Mouse (Mus musculus): ENCODE measurements around the gene Cd207.
"Not testable (repeated sequence)": the region's sequence is repeated elsewhere in the genome, so short reads cannot be mapped to it uniquely, and the experiment has no call there.

Cd207 gene

GRCm38 (mm10) chr6:83697932-83698331 lies 20.3 kb upstream of the Cd207 start:
- no peak for DNase-seq (ENCODE audit: low read depth)

- DNase-seq (ENCODE audit: low read depth) = no peak
These were observed 19.0 kb upstream of the Cd207 start for GRCm38 (mm10) chr6:83696684-83697083.

- DNase-seq (ENCODE audit: low read depth) = no peak
These were observed 18.1 kb upstream of the Cd207 start for GRCm38 (mm10) chr6:83695731-83696130.

- DNase-seq (ENCODE audit: low read depth) = peak; percentile 19
These were observed 16.2 kb upstream of the Cd207 start for GRCm38 (mm10) chr6:83693835-83694234.

- DNase-seq (ENCODE audit: low read depth) = no peak
These were observed 15.3 kb upstream of the Cd207 start for GRCm38 (mm10) chr6:83692962-83693361.

GRCm38 (mm10) chr6:83690936-83691335 lies 13.3 kb upstream of the Cd207 start:
- DNase-seq (ENCODE audit: low read depth) = no peak

GRCm38 (mm10) chr6:83690277-83690676 lies 12.6 kb upstream of the Cd207 start:
- no peak for DNase-seq (ENCODE audit: low read depth)

- DNase-seq (ENCODE audit: low read depth) = no peak
These were observed 11.7 kb upstream of the Cd207 start for GRCm38 (mm10) chr6:83689374-83689773.

GRCm38 (mm10) chr6:83673395-83673794 lies 4.3 kb downstream of the Cd207 start:
- peak; percentile 23 for DNase-seq (ENCODE audit: low read depth)

GRCm38 (mm10) chr6:83665009-83665408 lies 12.6 kb downstream of the Cd207 start:
- DNase-seq (ENCODE audit: low read depth) = no peak

- no peak for DNase-seq (ENCODE audit: low read depth)
These were observed 16.8 kb downstream of the Cd207 start for GRCm38 (mm10) chr6:83660821-83661220.

GRCm38 (mm10) chr6:83656087-83656486 lies 21.6 kb downstream of the Cd207 start, which contains the start of gene Clec4f:
Gene Clec4f, minus strand, starts transcription at chr6:83656187.
- no peak for DNase-seq (ENCODE audit: low read depth)

- DNase-seq (ENCODE audit: low read depth) = no peak
These were observed 30.9 kb downstream of the Cd207 start for GRCm38 (mm10) chr6:83646715-83647114.

GRCm38 (mm10) chr6:83635329-83635728 lies 42.3 kb downstream of the Cd207 start:
- no peak for DNase-seq (ENCODE audit: low read depth)

GRCm38 (mm10) chr6:83634631-83635030 lies 43.0 kb downstream of the Cd207 start:
- not testable (repeated sequence) for DNase-seq (ENCODE audit: low read depth)

- DNase-seq (ENCODE audit: low read depth) = not testable (repeated sequence)
These were observed 43.6 kb downstream of the Cd207 start for GRCm38 (mm10) chr6:83634106-83634505.

- DNase-seq (ENCODE audit: low read depth) = no peak
These were observed 45.8 kb downstream of the Cd207 start for GRCm38 (mm10) chr6:83631815-83632214.

GRCm38 (mm10) chr6:83626781-83627180 lies 50.9 kb downstream of the Cd207 start:
- DNase-seq (ENCODE audit: low read depth) = no peak

All from fibroblast of lung, adult 2 months (primary cell).